Mouse (Mus musculus): ENCODE results near the gene 4930470P17Rik. TPM values are rescaled to one million over a fixed set of nuclear protein-coding genes. Genes with fewer than 3 reads are reported as not detected.

4930470P17Rik gene
- total RNA-seq, 2 experiments from 2014 or later, result not detected

- no peak for DNase-seq
- TF ChIP-seq CTCF (IDR thresholded peaks at IDR 0.05), result no peak
- no peak overlapping the region for H3K4me3 ChIP-seq
- intact Hi-C loops (cut with DNase I), result no loop called here
- no peak overlapping the region for H3K27ac ChIP-seq
Observed at GRCm38 (mm10) chr2:170563956-170564855, 37.6 kb downstream of the 4930470P17Rik start.

GRCm38 (mm10) chr2:170552088-170552487 lies 49.7 kb downstream of the 4930470P17Rik start:
- no peak overlapping the region for H3K27ac ChIP-seq
- no peak for DNase-seq
- TF ChIP-seq CTCF (IDR thresholded peaks at IDR 0.05), result no peak
- intact Hi-C loops (cut with DNase I), result no loop called here
- H3K4me3 ChIP-seq, result no peak overlapping the region

- Histone ChIP-seq H3K4me3 (no peak overlapping the region), H3K27ac (no peak overlapping the region)
- DNase-seq, result no peak
- intact Hi-C loops (cut with DNase I), result no loop called here
- TF ChIP-seq CTCF (IDR thresholded peaks at IDR 0.05), result no peak
Observed at GRCm38 (mm10) chr2:170550240-170550639, 51.6 kb downstream of the 4930470P17Rik start.

GRCm38 (mm10) chr2:170549146-170549545 lies 52.7 kb downstream of the 4930470P17Rik start:
- no peak for TF ChIP-seq CTCF (IDR thresholded peaks at IDR 0.05)
- H3K27ac ChIP-seq, result no peak overlapping the region
- intact Hi-C loops (cut with DNase I), result no loop called here
- no peak overlapping the region for H3K4me3 ChIP-seq
- no peak for DNase-seq

- no peak overlapping the region for H3K27ac ChIP-seq
- DNase-seq, result no peak
- intact Hi-C loops (cut with DNase I), result no loop called here
- TF ChIP-seq CTCF (IDR thresholded peaks at IDR 0.05), result no peak
- H3K4me3 ChIP-seq, result no peak overlapping the region
Observed at GRCm38 (mm10) chr2:170548046-170548445, 53.8 kb downstream of the 4930470P17Rik start.

- intact Hi-C loops (cut with DNase I), result no loop called here
- Histone ChIP-seq H3K4me3 (no peak overlapping the region), H3K27ac (no peak overlapping the region)
- no peak for DNase-seq
- TF ChIP-seq CTCF (IDR thresholded peaks at IDR 0.05), result no peak
Observed at GRCm38 (mm10) chr2:170547526-170547925, 54.3 kb downstream of the 4930470P17Rik start.

- H3K27ac ChIP-seq, result no peak overlapping the region
- DNase-seq, result no peak
- intact Hi-C loops (cut with DNase I), result no loop called here
- no peak overlapping the region for H3K4me3 ChIP-seq
- TF ChIP-seq CTCF (IDR thresholded peaks at IDR 0.05), result no peak
Observed at GRCm38 (mm10) chr2:170545745-170546144, 56.1 kb downstream of the 4930470P17Rik start.

GRCm38 (mm10) chr2:170544950-170545349 lies 56.9 kb downstream of the 4930470P17Rik start:
- no peak for DNase-seq
- intact Hi-C loops (cut with DNase I), result no loop called here
- Histone ChIP-seq H3K4me3 (no peak overlapping the region), H3K27ac (no peak overlapping the region)
- no peak for TF ChIP-seq CTCF (IDR thresholded peaks at IDR 0.05)

- no peak for DNase-seq
- no peak overlapping the region for H3K4me3 ChIP-seq
- intact Hi-C loops (cut with DNase I), result no loop called here
- no peak for TF ChIP-seq CTCF (IDR thresholded peaks at IDR 0.05)
- H3K27ac ChIP-seq, result no peak overlapping the region
Observed at GRCm38 (mm10) chr2:170544159-170544558, 57.7 kb downstream of the 4930470P17Rik start.

GRCm38 (mm10) chr2:170543625-170544024 lies 58.2 kb downstream of the 4930470P17Rik start:
- H3K4me3 ChIP-seq, result no peak overlapping the region
- no peak for TF ChIP-seq CTCF (IDR thresholded peaks at IDR 0.05)
- no peak for DNase-seq
- H3K27ac ChIP-seq, result no peak overlapping the region
- intact Hi-C loops (cut with DNase I), result no loop called here

GRCm38 (mm10) chr2:170539211-170539610 lies 62.6 kb downstream of the 4930470P17Rik start:
- no peak for DNase-seq
- Histone ChIP-seq H3K4me3 (no peak overlapping the region), H3K27ac (no peak overlapping the region)
- TF ChIP-seq CTCF (IDR thresholded peaks at IDR 0.05), result no peak
- intact Hi-C loops (cut with DNase I), result no loop called here

GRCm38 (mm10) chr2:170535841-170536240 lies 66.0 kb downstream of the 4930470P17Rik start:
- intact Hi-C loops (cut with DNase I), result no loop called here
- DNase-seq, result no peak
- Histone ChIP-seq H3K27ac (no peak overlapping the region), H3K4me3 (no peak overlapping the region)
- no peak for TF ChIP-seq CTCF (IDR thresholded peaks at IDR 0.05)

GRCm38 (mm10) chr2:170534803-170535174 lies 67.0 kb downstream of the 4930470P17Rik start:
- DNase-seq, result no peak
- TF ChIP-seq CTCF (IDR thresholded peaks at IDR 0.05), result no peak
- intact Hi-C loops (cut with DNase I), result no loop called here
- no peak overlapping the region for H3K4me3 ChIP-seq
- H3K27ac ChIP-seq, result no peak overlapping the region

Data from gastrocnemius, adult 2 months (tissue).